Mouse (Mus musculus) liver, embryonic 13.5 days (tissue): ENCODE measurements around the gene Safb2. TPM values are rescaled to one million over a fixed set of nuclear protein-coding genes. Genes with fewer than 3 reads are reported as not detected.

Experiments used
- ATAC-seq: fragments of 200-750 bp; cut with Nextera tagmentation; 2 replicates; pipeline ENCODE4 v1.8.0; 2017; ENCODE audit warnings: low read depth, mild to moderate bottlenecking, moderate number of reproducible peaks, moderate library complexity
- DNase-seq: peaks from one replicate; pipeline ENCODE4 v3.0.0; 2022
- H3K27ac ChIP-seq: fragments of 300-500 bp; sonication (generic); 2 replicates; pipeline ENCODE4 v1.5.1; 2015; ENCODE audit warnings: moderate library complexity, mild to moderate bottlenecking, inconsistent platforms
- H3K27me3 ChIP-seq: fragments of 300-500 bp; sonication (generic); 2 replicates; pipeline ENCODE4 v1.6.1; 2015; ENCODE audit warnings: mild to moderate bottlenecking, inconsistent platforms
- H3K36me3 ChIP-seq: fragments of 300-500 bp; sonication (generic); 2 replicates; pipeline ENCODE4 v1.6.1; 2015; ENCODE audit warnings: mild to moderate bottlenecking, inconsistent platforms
- H3K4me1 ChIP-seq: fragments of 300-500 bp; sonication (generic); replicated peaks from 2 replicates; pipeline ENCODE4 v1.6.1; 2015; ENCODE audit warnings: inconsistent platforms
- H3K4me2 ChIP-seq: fragments of 300-500 bp; sonication (generic); 2 replicates; pipeline ENCODE4 v1.6.1; 2015; ENCODE audit warnings: inconsistent platforms, mild to moderate bottlenecking, moderate library complexity
- H3K4me3 ChIP-seq: fragments of 300-500 bp; sonication (generic); replicated peaks from 2 replicates; pipeline ENCODE4 v1.5.1; 2015; ENCODE audit warnings: mild to moderate bottlenecking, inconsistent platforms
- H3K9ac ChIP-seq: fragments of 300-500 bp; sonication (generic); 2 replicates; pipeline ENCODE4 v1.6.1; 2015; ENCODE audit warnings: mild to moderate bottlenecking, inconsistent platforms
- H3K9me3 ChIP-seq: fragments of 300-500 bp; sonication (generic); replicated peaks from 2 replicates; pipeline ENCODE4 v1.6.1; 2016; ENCODE audit warnings: inconsistent platforms
- WGBS: fragments of 180-500 bp; shearing (Covaris S2); methylation state at CpG from one replicate; pipeline ENCODE4 v1.1.7; 2015; ENCODE audit not compliant: insufficient replicate concordance; 5-methylcytosine and 5-hydroxymethylcytosine counted together
- polyA plus RNA-seq: library from polyadenylated mRNA; unstranded; fragments of >200 nt; fragmentation: Nextera tagmentation; extraction: Ambion mirVana; gene quantifications from 2 replicates; pipeline ENCODE4 v1.2.1, GENCODE M21; 2015

Safb2 gene
- polyA plus RNA-seq, 1 experiment from 2014 or later = 37.5 TPM

GRCm38 (mm10) chr17:56607521-56608062 lies 23.2 kb upstream of the Safb2 start:
- Histone ChIP-seq H3K27ac (no peak overlapping the region), H3K4me2 (peak overlapping the region; percentile 86), H3K36me3 (peaks cover 55% of the 10 kb centered on the region), H3K9ac (peak overlapping the region; percentile 86; the same call in 1 of the 2 replicates), H3K27me3 (no peaks in the 10 kb centered on the region), H3K9me3 (no peaks in the 10 kb centered on the region), H3K4me3 (no peak overlapping the region), H3K4me1 (peaks cover 46% of the 10 kb centered on the region)
- 72% methylated on average over 3 of the region's 3 CpGs for WGBS
- DNase-seq (no peak), ATAC-seq (no peak)

- Histone ChIP-seq H3K36me3 (peaks cover 76% of the 10 kb centered on the region), H3K4me3 (no peak overlapping the region), H3K27ac (no peak overlapping the region), H3K9ac (no peak overlapping the region), H3K27me3 (no peaks in the 10 kb centered on the region), H3K9me3 (no peaks in the 10 kb centered on the region), H3K4me2 (no peak overlapping the region), H3K4me1 (peaks cover 24% of the 10 kb centered on the region)
- WGBS = 89% methylated on average over 9 of the region's 9 CpGs
- DNase-seq = no peak
- ATAC-seq = no peak
Measured at GRCm38 (mm10) chr17:56605431-56605830, 21.0 kb upstream of the Safb2 start.

- ATAC-seq = no peak
- no peak overlapping the region for H3K27ac ChIP-seq
Measured at GRCm38 (mm10) chr17:56604422-56604821, 20.0 kb upstream of the Safb2 start.

DNA sequence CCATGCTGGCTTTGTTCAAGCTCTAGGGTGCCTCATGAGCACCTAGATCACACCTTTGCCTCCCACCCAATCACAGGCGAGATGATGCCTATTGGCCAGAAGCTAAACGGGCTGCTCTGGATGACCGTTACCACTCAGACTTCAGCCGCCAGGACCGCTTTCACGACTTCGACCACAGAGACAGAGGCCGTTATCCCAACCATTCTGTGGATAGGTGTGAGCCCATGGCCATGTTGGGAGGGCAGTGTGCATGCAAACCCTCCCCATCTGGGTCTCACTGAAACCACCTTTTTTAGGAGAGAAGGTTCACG lies 19.6 kb upstream of the Safb2 start:
- Histone ChIP-seq H3K27me3 (no peaks in the 10 kb centered on the region), H3K9ac (no peak overlapping the region), H3K4me1 (peaks cover 17% of the 10 kb centered on the region), H3K36me3 (peaks cover 90% of the 10 kb centered on the region), H3K4me2 (no peak overlapping the region), H3K9me3 (no peaks in the 10 kb centered on the region), H3K4me3 (no peak overlapping the region), H3K27ac (no peak overlapping the region)
- DNase-seq = no peak
- WGBS = 86% methylated on average over 9 of the region's 9 CpGs
- no peak for ATAC-seq

More at GRCm38 (mm10) chr17:56604422-56604821, 20.0 kb upstream of the Safb2 start:
- Histone ChIP-seq H3K27me3 (no peaks in the 10 kb centered on the region), H3K4me1 (peaks cover 19% of the 10 kb centered on the region), H3K4me3 (no peak overlapping the region), H3K4me2 (no peak overlapping the region), H3K9me3 (no peaks in the 10 kb centered on the region), H3K36me3 (peaks cover 86% of the 10 kb centered on the region), H3K9ac (no peak overlapping the region)
- WGBS = 92% methylated on average over 3 of the region's 3 CpGs
- DNase-seq = no peak

GRCm38 (mm10) chr17:56603186-56604069 lies 19.0 kb upstream of the Safb2 start:
- Histone ChIP-seq H3K27ac (no peak overlapping the region), H3K4me2 (no peak overlapping the region), H3K4me3 (no peak overlapping the region), H3K36me3 (peaks cover 90% of the 10 kb centered on the region), H3K9ac (no peak overlapping the region), H3K9me3 (no peaks in the 10 kb centered on the region), H3K27me3 (no peaks in the 10 kb centered on the region), H3K4me1 (peaks cover 11% of the 10 kb centered on the region)
- WGBS = 95% methylated on average over 28 of the region's 28 CpGs
- DNase-seq = no peak
- ATAC-seq = no peak

- no peak for ATAC-seq
- no peak overlapping the region for H3K9ac ChIP-seq
- H3K36me3 ChIP-seq = peaks cover 96% of the 10 kb centered on the region
- peaks cover 16% of the 10 kb centered on the region for H3K4me1 ChIP-seq
- H3K27ac ChIP-seq = no peak overlapping the region
- no peak overlapping the region for H3K4me3 ChIP-seq
- 87% methylated on average over 8 of the region's 8 CpGs for whole genome bisulfite sequencing
- H3K4me2 ChIP-seq = no peak overlapping the region
- H3K9me3 ChIP-seq = no peaks in the 10 kb centered on the region
- no peaks in the 10 kb centered on the region for H3K27me3 ChIP-seq
- DNase-seq = no peak
Measured at GRCm38 (mm10) chr17:56593527-56594271, 9.3 kb upstream of the Safb2 start.

DNA sequence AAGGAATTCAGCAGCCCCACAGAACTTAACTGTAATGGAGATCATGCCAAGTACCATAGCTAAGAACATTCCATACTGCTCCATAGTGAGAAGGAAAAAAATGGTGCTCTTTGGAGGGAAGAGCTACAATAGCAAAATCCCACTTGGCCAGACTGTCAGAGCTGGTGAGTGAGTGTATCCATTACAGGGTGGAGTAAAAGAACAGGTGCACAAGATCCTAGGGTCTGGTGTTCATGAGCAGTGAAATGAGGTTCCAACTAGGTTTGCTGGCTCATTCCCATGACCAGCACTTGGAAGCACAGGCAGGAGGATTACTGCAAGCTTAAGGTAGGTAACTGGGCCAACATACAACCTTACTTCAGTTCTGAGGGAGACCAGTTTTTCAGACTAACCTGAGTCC lies 8.2 kb upstream of the Safb2 start:
- H3K36me3 ChIP-seq = peaks cover 100% of the 10 kb centered on the region

DNA sequence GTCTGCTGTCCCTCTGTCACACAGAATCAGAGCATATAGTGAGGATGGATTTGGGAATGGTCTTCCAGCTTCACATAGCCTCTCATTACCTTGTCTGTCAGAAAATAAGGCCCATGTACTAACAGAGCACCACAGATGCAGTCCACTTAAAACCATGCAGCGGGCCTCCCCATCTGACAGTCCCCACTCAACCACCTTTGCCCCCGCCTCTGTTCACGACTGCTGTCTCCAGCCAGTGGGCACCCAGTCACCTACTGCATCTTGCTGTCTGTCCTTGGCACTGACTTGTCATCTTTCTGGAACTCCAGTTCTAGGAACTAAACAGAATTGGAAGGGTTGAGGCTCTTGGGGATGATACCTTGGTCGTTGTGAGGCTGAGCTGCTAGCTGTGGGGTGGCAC lies 4.5 kb upstream of the Safb2 start:
- no peak for DNase-seq
- Histone ChIP-seq H3K36me3 (peaks cover 79% of the 10 kb centered on the region), H3K4me1 (peaks cover 44% of the 10 kb centered on the region)

More for the DNA sequence above, 8.2 kb upstream of the Safb2 start:
- Histone ChIP-seq H3K4me2 (no peak overlapping the region), H3K27me3 (no peaks in the 10 kb centered on the region), H3K9me3 (no peaks in the 10 kb centered on the region), H3K4me1 (peaks cover 25% of the 10 kb centered on the region), H3K4me3 (no peak overlapping the region), H3K9ac (no peak overlapping the region), H3K27ac (no peak overlapping the region)
- DNase-seq (no peak), ATAC-seq (no peak)

GRCm38 (mm10) chr17:56587773-56588172 lies 3.4 kb upstream of the Safb2 start:
- Histone ChIP-seq H3K27ac (peak overlapping the region; percentile 27; the same call in 1 of the 2 replicates), H3K4me2 (peak overlapping the region; percentile 92; the same call in 1 of the 2 replicates), H3K4me3 (peak overlapping the region; percentile 95; the same call in 1 of the 2 replicates), H3K4me1 (peaks cover 51% of the 10 kb centered on the region), H3K36me3 (peaks cover 70% of the 10 kb centered on the region), H3K9ac (peak overlapping the region; percentile 40), H3K27me3 (no peaks in the 10 kb centered on the region), H3K9me3 (no peaks in the 10 kb centered on the region)
- 88% methylated on average over 1 of the region's 1 CpGs for WGBS
- DNase-seq = no peak
- ATAC-seq = no peak

More for the DNA sequence above, 4.5 kb upstream of the Safb2 start:
- H3K4me3 ChIP-seq = no peak overlapping the region
- no peak overlapping the region for H3K4me2 ChIP-seq
- H3K27me3 ChIP-seq = no peaks in the 10 kb centered on the region
- no peaks in the 10 kb centered on the region for H3K9me3 ChIP-seq
- WGBS = 87% methylated on average over 4 of the region's 4 CpGs
- ATAC-seq = no peak
- no peak overlapping the region for H3K27ac ChIP-seq
- H3K9ac ChIP-seq = no peak overlapping the region

DNA sequence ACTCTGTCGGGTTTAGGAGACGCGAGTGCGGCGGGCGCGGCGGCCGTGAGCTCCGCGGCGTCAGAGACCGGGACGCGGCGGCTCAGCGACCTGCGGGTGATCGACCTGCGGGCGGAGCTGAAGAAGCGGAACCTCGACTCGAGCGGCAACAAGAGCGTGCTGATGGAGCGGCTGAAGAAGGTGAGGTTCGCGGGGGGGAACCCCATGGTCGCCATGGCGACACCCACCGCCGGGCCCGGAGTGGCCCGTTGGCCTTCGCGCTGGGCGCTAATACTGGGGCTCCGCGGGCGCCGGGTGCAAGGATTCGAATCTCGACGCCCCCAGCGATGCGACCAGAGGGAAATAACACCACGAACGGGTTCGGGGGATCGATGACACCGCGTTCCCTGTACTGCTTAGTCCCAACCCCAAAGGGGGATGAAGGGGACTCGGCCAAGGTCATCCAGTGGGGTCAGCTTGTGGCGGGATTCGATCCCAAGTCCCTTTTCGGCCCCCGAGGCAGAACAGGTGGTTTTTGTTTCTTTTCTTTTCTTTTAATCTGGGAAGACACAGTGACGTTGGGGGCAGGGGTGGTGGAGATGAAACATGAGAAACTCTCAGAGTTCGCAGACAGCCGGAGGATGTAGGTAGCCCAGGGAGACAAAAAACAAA lies 911 bp upstream of the Safb2 start:
- Histone ChIP-seq H3K4me1 (peaks cover 65% of the 10 kb centered on the region), H3K36me3 (peaks cover 70% of the 10 kb centered on the region)
- WGBS = under 1% methylated on average over 61 of the region's 61 CpGs

More for the DNA sequence above, 911 bp upstream of the Safb2 start:
- DNase-seq (peak; percentile 37), ATAC-seq (peak; percentile 10; the same call in 1 of the 2 replicates)
- Histone ChIP-seq H3K9ac (peak overlapping the region; percentile 95), H3K4me3 (peak overlapping the region; percentile 95), H3K4me2 (peak overlapping the region; percentile 92), H3K27me3 (no peaks in the 10 kb centered on the region), H3K9me3 (no peaks in the 10 kb centered on the region), H3K27ac (peak overlapping the region; percentile 96)
